Mouse (Mus musculus) urinary bladder, postnatal 36 days (tissue): ENCODE results near the gene Ggt1.
A peak's percentile ranks its signal among the peaks of the same experiment; 100 is the strongest.
"Not testable (repeated sequence)": the region's sequence is repeated elsewhere in the genome, so short reads cannot be mapped to it uniquely, and the experiment has no call there.

Source experiments
- DNase-seq, 2 experiments: peaks; one replicate each; pipeline ENCODE4 v3.0.0; 2022; ENCODE audit warnings: low spot score in 2 of 2, mixed read lengths in 1 of 2

The Ggt1 gene

DNA sequence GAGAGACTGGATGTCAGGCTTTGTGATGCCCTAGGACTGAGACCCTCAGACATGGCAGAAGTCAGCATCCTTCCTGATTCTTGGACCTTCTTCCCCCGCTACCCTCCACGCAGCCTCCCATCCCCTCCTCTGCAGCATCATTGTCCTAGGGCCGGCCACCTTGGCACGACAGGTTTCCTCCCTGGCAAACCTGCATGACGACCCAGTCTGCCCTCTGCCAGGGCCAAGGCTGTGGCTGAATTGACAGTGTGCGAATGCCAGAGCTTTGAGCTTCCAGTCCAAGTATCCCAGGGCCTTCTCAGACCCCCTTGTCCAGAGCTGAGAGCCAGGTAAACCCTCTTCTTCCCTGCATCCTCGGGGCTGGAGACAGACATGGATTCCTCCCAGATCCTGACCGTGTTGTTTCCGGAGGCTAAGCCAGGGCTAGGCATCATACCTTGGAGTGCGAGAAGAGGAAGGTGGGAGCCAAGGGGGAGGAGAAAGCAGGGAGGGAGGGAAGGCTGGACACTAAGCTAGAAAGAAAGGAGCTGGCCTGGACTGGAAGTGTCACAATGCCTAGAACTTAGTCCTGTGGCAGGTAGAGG is at the start of gene Ggt1:
Gene Ggt1 (plus strand): TSS at position 534 of the 584 bp plus-strand sequence.
- no peak for DNase-seq

DNA sequence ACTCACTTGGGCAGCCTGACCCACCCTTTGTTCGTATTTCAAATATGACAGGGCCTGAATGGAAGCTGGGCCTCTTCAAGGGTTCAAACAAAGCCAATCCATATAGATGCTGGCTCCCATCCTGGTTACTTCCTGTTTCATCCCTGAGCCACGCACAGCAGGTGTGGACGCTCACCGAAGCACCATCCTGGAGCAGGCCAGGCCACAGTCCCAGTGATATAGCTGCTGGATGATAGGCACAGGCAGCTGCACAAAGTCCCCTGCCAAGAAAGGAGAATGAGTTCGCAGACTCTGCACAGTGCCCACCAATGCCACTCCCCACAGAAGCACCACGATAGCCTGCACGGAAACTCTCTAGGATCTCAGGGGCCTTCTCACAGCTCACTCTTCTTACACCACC is 49.5 kb upstream of the Ggt1 start:
- no peak for DNase-seq

DNA sequence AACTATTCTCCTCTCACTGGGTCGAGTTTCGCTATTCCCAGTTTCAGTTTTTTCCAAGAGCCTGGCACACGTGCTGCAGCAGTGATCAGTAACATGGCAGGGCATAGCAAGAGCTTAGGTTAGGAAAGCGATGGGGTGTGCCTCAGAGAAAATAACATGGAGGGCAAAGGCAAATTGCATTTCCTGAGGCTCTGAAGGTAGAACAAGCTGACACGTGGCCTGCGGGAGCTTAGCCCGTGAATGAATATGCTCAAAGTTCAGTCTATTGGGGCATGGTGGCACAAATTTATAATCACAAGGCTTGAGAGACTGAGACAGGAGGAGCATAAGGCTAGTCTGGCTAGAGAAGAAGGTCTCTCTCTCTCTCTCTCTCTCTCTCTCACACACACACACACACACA is 48.6 kb upstream of the Ggt1 start:
- no peak for DNase-seq

DNA sequence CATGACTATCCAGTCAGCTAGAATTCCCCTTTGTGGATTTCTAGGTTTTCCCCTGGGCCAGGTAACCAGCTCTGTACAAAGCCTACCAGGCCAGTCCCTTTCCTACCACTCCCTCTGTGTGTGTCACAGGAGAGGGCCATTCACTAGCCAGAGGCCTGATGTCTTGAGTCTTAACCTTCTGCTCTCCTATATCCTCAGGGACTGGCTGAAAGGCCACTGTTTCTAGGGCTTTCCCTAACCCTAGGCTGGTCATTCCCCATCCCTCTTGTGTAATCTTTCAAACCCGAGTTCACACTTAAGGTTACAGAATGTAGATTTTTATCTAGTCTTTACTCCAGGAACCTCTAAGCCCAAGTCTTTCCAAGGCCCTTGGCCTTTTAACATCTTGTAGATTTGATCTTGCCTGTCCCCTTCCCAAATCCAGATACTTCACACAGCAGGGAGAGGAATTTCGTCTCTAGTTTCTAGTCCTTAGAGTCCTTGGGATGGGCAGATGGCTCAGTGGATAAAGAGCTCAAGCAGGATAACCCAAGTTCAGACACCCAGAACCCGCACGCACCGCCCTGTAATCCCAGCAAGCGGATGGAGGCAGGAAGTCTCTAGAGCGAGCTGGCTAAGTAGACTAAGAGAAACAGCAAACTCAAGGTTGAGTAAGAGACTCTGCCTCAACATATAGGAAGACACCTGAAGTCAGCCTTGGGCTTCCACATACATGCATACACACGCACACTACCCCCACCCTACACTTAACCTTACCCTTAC is 47.9 kb upstream of the Ggt1 start:
- DNase-seq = no peak

DNA sequence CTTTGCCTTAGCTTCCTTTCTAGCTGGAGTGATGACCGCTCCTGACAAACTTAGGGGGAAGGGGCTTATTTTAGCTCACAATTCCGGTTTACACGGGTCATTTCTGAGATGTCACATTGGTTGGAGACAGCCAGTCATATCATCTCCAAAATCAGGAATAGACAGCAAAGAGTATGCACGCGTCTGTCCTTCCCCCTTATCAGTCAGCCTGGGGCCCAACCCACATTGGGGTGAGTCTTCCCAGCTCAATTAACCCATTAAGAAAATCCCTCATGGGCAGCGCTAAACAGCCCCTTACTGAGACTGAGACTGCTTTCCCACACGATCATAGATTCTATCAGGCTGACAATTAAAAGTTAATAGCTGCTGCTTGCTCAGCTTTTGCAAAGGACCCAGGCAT is 47.0 kb upstream of the Ggt1 start:
- DNase-seq = no peak

DNA sequence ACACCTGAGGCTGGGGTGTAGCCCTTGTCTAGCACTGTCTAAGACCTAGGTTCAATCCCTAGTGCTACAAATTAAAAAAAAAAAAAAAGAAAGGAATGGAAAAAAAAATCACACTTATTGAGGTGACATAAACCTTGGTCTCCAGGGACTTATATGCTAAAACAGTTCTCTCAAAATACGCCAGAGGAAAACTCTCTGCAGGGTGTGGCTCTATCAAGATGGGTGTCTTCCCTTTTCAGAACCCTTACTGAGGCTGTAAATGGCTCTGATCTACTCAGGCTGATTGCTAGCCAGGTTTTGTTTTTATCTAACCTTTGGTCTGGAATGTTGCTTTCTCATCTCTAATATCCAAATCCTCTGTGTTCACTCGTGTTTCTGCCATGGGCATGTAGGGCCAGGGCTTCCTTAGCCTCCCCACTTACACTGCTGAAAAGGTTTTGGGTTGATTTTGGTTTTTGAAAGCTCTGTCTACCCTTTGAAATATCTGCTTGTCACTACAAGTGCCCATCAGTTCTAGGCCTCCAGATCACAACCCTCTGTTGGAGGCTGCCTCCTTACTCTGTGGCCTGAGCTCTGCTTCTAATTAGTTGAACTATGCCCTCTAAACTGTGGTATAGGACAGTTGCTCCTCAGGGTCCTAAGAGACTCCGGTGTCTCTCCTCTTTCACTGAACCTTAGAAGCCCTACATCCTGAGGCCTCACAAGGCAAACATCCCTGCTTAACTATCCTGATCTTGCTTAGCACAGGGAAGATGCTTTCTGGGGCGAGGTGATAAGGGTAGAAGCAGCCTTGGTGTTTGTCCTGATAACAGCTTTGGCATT is 46.0 kb upstream of the Ggt1 start:
- DNase-seq = no peak

DNA sequence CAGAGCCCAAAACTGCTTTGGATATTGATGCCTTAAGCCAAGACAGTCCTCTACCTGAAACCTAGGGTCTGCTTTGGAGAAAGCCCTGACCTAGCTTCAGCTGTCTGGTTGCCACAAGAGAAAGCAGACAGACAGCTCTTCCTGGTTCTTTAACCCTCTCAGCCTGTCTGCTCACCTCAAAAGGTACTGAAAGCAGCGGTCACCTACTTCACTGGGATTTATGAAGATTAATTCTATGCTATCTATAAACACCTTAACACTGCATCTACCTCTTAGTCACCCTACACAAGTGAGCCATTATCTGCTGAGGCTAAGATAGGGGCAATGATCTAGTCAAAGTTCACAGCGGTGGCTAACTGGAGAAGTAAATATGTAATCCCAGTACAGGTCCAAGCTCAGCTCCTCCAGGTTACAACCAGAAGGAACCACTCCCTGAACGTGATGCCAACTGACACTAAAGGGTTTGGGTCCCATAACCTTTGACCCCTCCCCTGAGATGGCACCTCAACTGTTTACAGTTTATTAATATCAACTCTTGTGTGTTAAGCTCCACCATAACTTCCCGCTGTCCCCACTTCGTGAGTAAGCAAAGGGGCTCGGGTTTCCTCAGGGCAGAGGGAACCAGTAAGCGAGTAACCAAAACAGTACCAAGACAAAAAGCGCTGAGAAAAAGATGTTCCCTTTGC is 45.2 kb upstream of the Ggt1 start:
- no peak for DNase-seq

DNA sequence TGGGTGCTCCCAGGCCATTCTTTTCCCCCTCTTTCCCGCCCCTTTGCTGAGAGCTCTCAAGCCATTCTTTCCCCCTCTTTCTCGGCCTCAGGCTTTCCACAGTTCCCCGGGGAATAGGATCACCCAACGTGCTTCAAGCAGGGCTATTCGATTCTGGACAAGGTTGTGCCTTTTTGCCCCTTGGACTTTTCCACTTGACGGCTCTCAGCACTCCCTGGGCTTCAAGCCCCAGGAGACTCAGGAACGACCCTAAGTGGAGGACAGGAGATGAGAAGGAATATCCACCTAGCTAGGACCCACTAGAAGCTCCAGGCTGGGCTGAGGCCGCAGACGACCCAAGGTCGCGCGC is 44.7 kb upstream of the Ggt1 start:
- no peak for DNase-seq

DNA sequence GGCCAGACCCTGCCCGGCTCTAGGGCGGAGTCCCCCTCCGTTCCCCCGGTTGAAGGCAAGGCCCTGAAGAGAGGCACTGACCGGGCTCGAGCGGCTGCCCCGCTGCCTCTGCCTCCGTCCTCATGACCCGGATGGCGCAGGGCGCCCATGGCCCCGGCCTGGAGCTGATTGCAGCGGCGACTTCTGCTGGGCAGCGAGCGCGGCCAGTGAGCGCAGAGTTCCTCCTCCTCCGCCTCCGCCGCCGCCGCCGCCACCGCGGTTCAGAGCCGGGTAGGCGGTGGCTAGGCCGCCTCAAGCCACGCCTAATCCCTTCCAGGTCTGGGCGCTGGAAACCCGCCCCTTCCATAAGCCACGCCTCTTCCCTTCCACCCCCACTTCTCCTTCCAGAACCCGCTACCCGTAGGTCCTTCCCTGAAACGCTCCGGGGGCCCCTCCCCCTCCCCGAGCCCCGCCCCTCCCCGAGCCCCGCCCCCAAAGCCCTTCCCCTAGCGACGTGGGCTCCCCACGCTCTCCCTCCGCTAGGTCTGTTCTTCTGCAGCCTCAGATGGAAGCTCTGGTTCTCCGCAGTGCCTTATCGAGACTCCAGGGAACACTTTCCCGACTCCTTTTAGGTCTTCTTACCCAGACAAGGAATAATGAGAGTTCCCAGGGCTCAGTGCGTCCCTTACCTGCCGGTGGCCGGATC is 44.2 kb upstream of the Ggt1 start, which contains the start of gene Snrpd3:
Gene Snrpd3 (plus strand): TSS at position 479 of the 685 bp plus-strand sequence.
- peak; percentile 84 to 94 for DNase-seq

DNA sequence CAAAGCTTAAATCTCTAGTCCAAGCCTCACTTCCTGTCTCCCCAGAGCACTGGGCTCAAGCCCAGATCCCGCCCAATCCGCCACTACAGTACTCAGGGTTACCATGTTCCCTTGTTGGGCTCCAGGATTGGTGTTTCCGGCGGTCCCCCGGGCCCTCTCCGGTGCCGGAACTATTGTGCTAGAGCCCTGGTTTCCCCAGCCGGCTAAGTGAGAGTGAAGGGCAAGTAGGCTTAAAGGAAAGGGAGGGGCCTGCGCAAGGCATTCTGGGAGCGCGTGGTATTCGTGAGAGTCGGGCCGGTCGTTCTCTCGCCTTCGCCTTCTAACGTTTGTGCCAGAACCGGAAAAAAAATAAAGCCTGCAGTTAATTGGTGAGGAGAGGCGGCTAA is 43.7 kb upstream of the Ggt1 start, which contains the start of gene Gucd1:
Gene Gucd1 (minus strand): TSS at position 215 of the 386 bp plus-strand sequence.
- peak; percentile 97 for DNase-seq

DNA sequence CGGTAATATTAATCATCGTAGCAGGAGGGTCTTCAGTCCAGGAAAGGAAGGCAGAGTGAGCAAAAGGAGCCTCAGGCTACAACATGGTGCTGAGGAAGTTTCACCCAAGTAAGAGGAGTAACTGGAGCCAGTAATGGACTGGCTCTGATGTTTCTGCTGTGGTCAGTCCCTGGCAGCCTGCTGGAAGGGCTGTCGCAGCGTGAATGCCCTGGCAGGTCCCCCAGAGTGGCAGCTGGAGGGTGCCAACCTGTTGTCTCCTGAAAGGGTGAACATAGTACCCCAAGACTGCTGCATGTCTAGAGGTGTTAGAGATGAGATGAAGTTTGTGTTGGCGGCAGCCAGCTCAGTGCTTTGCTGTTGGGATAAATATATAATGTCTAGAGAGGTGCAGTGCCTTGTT is 40.8 kb upstream of the Ggt1 start:
- DNase-seq = no peak

DNA sequence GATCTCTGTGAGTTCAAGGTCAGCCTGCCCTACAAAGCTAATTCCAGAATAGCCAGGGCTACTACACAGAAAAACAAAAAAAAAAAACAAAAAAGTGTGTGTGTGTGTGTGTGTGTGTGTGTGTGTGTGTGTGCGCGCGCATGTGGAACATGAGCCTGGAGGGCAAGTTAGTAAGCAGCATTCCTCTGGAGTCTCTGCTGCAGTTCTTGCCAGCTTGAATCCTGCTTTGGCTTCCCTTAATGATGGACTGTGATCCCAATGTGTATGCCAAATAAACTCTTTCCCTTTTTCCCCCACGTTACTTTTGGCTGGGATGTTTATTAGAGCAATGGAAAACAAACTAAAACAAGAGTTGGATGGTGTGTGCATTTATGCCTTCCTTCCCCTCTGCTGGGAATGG is 39.8 kb upstream of the Ggt1 start:
- DNase-seq = no peak

DNA sequence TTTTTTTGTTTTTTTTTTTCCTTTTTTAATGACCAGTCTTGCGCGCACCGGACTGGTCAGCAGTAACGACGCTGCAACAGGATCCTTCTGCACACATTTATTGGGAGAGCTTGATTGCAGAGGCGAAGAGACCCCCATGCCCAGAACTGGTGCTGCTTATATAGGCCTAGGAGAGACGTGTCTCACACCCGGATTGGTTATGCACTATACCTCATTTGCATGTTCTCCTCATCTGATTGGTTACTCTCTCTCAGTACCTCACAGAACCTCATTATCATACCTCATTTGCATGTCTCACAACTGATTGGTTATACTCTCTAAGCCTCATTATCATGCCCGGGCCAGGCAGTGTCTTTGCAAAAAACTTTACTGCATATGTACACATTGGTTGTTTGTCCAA is 36.0 kb upstream of the Ggt1 start:
- not testable (repeated sequence) for DNase-seq

DNA sequence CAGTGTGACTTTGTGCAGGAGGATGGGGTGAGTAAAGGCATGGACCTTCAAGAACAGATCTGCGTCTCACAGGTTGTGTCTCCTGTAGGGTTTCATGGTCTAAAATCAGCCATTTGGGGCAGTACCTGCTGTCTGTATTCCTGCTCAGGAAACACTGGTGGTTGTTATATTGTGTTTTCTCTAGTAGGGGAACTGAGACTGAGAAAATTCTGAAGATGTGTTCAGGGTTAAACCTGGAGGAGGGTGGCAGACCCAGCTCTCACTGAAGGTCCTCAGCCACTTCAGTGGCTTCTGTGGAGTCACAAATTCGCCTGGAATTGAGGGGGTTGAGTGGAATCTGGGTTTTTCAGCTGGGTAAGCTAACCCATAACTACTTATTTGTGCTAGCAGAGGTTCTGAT is 31.1 kb upstream of the Ggt1 start:
- no peak for DNase-seq

DNA sequence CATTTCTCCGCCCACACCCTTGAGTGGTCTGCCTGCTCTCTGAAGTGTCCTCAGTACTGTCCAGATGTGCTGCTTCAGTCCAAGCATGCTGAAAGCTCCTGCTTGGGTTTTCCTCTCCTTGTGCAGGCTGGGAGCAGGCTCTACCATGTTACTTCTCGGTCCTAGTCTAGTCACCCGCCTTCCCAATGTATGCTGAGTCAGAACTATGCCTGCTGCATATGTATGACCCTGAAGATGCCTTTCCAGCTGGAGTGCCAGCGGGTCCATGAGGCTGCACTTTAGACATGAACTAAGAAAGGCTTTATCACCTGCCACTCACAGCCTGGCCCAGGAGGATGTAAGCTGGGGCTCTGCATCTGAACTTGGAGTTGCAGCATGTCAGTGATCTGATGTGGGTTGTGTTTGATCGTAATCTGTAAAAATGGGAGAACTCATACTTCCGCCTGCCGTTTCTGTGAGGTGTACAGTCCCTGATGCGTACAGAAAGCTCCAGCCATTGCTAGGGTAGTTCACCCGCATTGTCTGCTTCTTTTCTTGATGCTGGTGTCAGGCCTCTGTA is 29.8 kb upstream of the Ggt1 start:
- DNase-seq = no peak

DNA sequence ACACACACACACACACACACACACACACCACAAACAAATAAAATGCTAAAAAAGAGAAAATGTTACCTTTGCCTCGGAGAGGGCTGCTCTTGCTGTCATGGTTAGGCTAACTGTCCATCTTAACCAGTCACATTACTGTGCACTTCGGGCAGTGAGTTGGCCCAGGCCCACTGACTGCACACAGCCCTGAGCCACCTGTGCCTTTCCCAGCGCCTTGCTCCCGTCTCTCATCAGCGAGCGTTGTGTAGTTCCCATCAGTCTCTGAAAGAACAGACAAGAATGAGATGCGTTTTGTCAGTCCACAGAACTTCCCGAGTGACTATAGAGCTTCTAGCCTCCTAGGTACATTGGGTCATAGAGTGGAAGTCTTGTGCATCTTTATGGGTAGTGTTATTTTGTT is 27.2 kb upstream of the Ggt1 start:
- no peak for DNase-seq

DNA sequence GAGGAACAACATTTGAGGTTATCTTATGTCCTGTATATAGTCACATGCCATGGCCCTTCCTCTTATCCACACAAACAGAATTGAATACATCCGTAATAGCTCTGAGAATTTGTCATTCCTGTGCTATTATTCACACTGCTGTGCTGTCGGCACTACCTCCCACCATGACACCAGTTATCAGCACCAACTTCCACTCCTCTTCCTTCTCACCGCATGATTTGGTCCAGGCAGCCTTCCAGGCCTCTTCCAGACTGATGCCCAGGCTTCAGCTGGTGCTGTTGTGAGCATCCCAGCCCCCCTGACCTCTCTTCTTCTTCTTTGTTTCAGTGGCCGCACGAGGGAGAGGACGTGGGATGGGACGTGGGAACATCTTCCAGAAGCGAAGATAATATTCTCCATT is 26.5 kb upstream of the Ggt1 start:
- DNase-seq = no peak

DNA sequence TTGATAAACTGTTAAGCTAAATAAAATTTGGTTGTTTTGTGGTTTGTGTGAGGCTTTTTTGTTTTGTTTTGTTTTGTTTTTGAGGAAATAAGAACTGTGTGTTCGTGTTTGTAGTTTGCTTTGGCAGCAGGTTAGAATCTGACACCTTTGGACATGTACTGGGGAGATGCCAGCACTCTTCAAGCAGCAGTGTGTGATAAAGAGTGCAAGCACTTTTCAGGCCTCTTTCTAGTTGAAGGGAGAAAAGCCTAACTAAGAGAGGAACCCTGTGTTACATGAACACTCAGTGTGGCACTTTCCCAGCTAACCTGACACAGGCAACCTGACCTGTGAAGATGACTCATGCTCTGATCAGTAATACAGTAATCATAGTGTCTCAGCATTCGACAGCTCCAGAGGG is 26.0 kb upstream of the Ggt1 start:
- no peak for DNase-seq

DNA sequence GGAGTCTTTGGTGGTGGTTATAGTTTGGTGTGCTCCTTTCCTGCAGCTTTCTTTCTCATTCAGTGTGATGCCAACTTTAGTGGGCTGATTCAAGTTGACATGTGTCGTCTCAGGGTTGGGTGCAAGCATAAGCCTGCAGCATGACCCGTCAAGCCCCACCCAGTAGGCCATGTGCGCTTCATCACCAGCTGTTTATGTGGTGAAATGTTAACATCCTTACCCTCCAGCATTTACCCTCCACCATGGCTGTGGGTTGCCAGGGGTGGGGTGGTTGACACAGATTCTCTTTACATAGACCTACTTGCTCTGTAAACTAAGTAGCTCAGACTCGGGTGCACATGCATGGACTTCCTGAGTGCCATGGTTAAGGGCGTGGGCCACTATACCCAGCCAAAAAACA is 25.3 kb upstream of the Ggt1 start:
- no peak for DNase-seq

DNA sequence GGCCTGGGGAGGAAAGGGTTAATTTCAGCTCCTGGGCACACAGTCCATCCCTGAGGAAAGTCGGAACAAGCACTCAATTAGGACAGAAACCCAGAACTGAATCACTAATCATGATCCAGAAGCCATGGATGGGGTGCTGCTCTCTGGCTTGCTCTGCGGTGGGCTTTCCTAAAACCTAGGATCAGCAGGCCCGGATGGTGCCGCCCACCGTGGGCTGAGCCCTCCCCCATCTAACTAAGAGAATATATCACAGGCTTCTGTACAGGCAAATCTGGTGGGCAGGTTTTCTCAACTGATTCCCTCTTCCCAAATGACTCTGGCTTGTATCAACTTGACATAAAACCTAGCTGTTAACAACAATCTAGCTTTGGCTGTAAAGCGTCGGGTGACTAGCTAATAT is 13.5 kb upstream of the Ggt1 start:
- no peak for DNase-seq

DNA sequence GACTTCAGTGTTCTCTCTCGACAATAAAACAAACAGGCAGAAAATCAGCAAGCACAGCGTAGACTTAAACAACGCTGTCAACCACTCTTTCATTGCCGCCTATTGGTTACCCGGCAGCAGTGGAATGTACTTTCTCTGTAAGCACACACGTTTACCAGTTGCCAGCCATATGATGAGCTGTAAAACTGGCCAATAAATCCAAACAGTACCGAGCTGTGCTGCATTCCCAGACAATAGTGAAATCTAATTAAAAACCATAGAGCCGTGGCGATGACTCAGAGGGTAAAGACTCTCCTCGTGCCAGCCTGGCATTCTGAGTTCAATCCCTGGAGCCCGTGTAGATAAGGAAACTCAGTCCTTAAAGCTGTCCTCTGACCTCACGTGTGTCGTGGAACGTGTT is 12.9 kb upstream of the Ggt1 start:
- DNase-seq = no peak
